Mouse (Mus musculus) spleen, adult 2 months (tissue): ENCODE measurements around the gene Sgk1. TPM values are rescaled to one million over a fixed set of nuclear protein-coding genes. Genes with fewer than 3 reads are reported as not detected.

Source experiments
- DNase-seq, 2 experiments: peaks; one replicate each; pipeline versions ENCODE4 v3.0.0 to v3.0.0-alpha.2; 2012 to 2021; ENCODE audit warnings: low spot score in 2 of 2, low read depth in 1 of 2
- H3K27ac ChIP-seq: fragments of 200-500 bp; 2 replicates; pipeline ENCODE4 v1.5.1; 2012; ENCODE audit warnings: low read length, inconsistent platforms; ENCODE audit not compliant: insufficient read depth
- H3K27me3 ChIP-seq: fragments of 200-500 bp; 2 replicates; pipeline ENCODE4 v1.6.1; 2012; ENCODE audit warnings: mild to moderate bottlenecking, moderate library complexity, low read length, inconsistent platforms; ENCODE audit not compliant: control insufficient read depth, insufficient read depth
- H3K36me3 ChIP-seq: fragments of 200-500 bp; 2 replicates; pipeline ENCODE4 v1.6.1; 2012; ENCODE audit warnings: mild to moderate bottlenecking, low read length, inconsistent platforms; ENCODE audit not compliant: control insufficient read depth, insufficient read depth
- H3K4me1 ChIP-seq: fragments of 200-500 bp; 2 replicates; pipeline ENCODE4 v1.6.1; 2011; ENCODE audit warnings: inconsistent platforms; ENCODE audit not compliant: control insufficient read depth, insufficient read depth, insufficient read length
- H3K4me3 ChIP-seq: fragments of 200-500 bp; 2 replicates; pipeline ENCODE4 v1.5.1; 2011; ENCODE audit warnings: mild to moderate bottlenecking, inconsistent platforms; ENCODE audit not compliant: insufficient read depth, insufficient read length; ENCODE audit errors: extremely low read depth
- CTCF ChIP-seq: fragments of 200-500 bp; IDR thresholded peaks from 2 replicates; pipeline ENCODE4 v1.5.1; 2011; ENCODE audit warnings: mild to moderate bottlenecking, inconsistent platforms; ENCODE audit not compliant: insufficient read depth, insufficient read length, insufficient replicate concordance; ENCODE audit errors: extremely low read depth
- POLR2A ChIP-seq: fragments of 200-500 bp; IDR thresholded peaks from 2 replicates; pipeline ENCODE4 v1.6.1; 2011; ENCODE audit warnings: low read depth, low read length, inconsistent platforms
- WGBS: fragments of 180-500 bp; shearing (Covaris S2); methylation state at CpG from one replicate; pipeline ENCODE4 v1.1.7; 2018; 5-methylcytosine and 5-hydroxymethylcytosine counted together
- polyA plus RNA-seq: library from polyadenylated mRNA; depleted of rRNA; stranded (reverse); fragments of >200 nt; gene quantifications from 2 replicates; pipeline ENCODE4 v1.2.3, GENCODE M21; 2012

The Sgk1 gene
- polyA plus RNA-seq, 1 experiment = 15.8 TPM

DNA sequence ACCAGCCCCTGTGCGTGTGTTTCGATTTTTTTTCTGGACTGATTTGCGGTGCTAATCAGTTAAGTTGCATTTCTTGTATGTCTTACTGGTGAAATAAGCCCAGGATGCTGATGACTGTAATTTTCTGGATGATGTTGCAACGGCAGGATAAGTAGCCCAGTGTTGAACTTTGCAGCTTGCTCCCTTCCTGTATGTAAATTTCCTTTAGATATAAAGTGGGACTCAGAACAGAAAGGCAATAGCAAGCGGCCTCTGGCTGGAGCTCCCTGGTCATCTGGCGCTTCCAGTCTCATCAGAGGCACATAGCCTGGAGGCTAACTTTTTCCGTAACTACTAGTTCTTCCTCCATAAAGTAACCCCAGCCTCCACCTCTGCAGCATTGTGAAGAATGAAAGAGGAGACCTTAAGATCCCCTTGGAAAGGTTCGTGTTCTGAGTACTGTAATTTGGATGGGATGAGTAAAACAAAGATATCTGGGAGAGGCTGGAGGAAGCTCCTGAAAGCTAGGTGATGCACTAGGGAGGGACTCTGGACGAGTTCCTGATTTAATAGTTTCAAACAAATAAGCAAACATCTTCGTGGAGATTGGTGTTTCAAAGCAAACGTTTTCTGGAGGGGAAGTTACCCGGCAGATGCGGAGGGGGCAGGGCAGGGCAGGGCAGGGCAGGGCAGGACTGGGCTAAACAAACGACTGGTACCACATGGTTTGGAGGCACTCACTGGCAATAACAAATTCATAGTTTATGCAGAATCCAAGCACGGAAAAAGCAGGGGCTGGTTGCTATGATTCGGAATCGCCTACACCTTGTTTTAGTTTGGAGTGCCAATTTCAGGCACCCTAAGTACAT is 110.2 kb downstream of the Sgk1 start:
- TF ChIP-seq CTCF (no peak), POLR2A (no peak)
- DNase-seq = peak in 1 of 2 experiments; percentile 72
- peaks cover 6% of the 10 kb centered on the region; the same call in 1 of the 2 replicates for H3K4me1 ChIP-seq
- peaks cover 11% of the 10 kb centered on the region for H3K36me3 ChIP-seq
- no peaks in the 10 kb centered on the region for H3K27me3 ChIP-seq
- H3K4me3 ChIP-seq = peak overlapping the region; percentile 80
- WGBS = 11% methylated on average over 17 of the region's 17 CpGs
- H3K27ac ChIP-seq = peak overlapping the region; percentile 75

DNA sequence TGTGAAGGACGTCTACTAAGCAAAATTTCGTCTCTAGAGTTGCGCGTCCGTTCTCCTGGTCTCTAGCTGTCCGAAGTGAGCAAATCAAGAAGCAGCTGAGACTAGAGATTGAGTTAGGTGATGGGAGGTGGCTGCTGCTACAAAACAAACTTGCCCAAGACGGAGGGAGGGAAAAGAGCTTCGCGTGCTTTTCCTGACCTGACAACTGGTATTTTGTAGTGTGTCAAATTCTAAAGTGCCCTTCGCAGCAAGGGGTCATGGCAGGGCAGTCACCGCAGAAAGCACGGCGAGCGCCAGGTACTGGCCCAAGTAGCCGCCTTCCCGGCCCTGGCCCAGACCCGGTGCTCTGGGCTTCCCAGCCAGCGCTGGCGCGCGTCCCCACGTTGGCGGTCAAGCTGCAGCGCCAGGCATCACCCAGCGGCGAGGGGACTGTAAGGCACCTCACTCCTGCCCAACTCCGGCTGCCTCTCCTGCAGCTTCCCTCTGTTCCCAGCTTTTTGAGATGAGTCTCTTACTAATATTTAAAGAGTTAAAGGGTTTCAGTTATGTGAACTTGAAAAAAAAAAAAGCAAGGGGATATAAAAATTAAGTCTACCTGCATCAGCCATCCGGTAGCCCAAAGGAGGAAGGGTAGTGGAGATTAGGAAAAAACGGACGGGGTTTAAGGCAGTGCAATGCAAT is 111.0 kb downstream of the Sgk1 start:
- peak in 1 of 2 experiments; percentile 75 for DNase-seq
- Histone ChIP-seq H3K4me1 (peaks cover 6% of the 10 kb centered on the region; the same call in 1 of the 2 replicates), H3K27me3 (no peaks in the 10 kb centered on the region), H3K36me3 (peaks cover 17% of the 10 kb centered on the region), H3K4me3 (peak overlapping the region; percentile 80), H3K27ac (peak overlapping the region; percentile 75)
- TF ChIP-seq CTCF (peak; percentile 79), POLR2A (no peak)
- 2% methylated on average over 30 of the region's 30 CpGs for WGBS

DNA sequence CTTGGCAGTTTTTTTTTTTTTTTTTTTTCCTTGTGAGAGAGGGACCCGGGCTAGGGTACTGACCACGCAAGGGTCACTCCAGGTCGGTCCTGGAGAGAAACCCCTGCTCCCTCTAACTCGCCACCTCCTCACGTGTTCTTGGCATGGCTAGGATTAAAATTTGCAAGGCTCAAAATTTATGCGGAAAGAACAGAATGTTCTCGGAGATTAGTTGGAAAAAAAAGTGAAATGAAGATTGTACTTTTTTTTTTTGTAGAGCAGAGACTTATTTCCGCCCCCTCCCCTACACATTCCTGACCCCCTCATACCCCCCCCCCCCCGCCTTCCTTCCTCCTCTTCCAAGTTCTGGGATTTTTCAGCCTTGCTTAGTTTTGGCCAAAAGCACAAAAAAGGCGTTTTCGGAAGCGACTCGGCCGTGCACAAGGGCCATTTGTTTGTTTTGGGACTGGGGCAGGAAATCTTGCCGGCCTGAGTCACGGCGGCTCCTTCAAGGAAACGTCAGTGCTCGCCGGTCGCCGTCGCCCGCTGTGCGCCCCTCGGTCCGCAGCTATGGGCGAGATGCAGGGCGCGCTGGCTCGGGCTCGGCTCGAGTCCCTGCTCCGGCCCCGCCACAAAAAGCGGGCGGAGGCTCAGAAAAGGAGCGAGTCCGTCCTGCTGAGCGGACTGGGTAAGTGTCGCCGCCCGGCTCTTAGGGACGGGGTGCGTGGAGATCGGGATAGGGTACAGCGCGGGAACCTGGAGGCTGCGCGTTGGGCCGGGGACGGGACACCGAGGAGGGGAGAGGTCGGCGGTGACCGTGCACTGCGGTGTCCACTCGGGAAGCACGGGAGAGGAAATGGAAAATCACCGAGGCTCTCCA is 111.8 kb downstream of the Sgk1 start:
- DNase-seq = peak in 1 of 2 experiments; percentile 61
- no peaks in the 10 kb centered on the region for H3K27me3 ChIP-seq
- H3K27ac ChIP-seq = peak overlapping the region; percentile 87
- H3K36me3 ChIP-seq = peaks cover 22% of the 10 kb centered on the region
- H3K4me3 ChIP-seq = peak overlapping the region; percentile 80
- no peak for TF ChIP-seq CTCF
- no peak for TF ChIP-seq POLR2A
- H3K4me1 ChIP-seq = peaks cover 8% of the 10 kb centered on the region; the same call in 1 of the 2 replicates
- under 1% methylated on average over 60 of the region's 60 CpGs for WGBS

DNA sequence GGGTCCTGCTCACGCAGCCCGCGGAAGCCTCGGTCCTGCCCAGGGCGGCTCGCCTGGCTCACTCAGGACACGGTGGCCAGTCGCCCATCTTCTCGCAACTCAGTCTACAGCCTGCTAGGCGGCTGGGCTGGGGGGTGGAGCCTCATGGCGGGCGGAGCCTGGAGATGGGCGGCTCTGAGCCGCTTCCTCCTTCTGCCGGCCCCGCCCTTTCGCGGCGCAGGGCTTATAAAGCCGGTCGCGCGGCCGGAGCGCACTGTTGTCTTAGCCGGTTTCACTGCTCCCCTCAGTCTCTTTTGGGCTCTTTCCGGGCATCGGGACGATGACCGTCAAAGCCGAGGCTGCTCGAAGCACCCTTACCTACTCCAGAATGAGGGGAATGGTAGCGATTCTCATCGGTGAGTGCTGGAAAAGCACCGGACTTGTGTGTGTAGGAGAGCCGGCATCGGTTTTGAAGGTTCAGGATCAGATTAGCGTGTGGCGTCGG is 112.5 kb downstream of the Sgk1 start:
- H3K4me3 ChIP-seq = peak overlapping the region; percentile 80
- TF ChIP-seq CTCF = no peak
- peak; percentile 68 for TF ChIP-seq POLR2A
- under 1% methylated on average over 40 of the region's 40 CpGs for WGBS
- no peaks in the 10 kb centered on the region for H3K27me3 ChIP-seq
- peaks cover 11% of the 10 kb centered on the region; the same call in 1 of the 2 replicates for H3K4me1 ChIP-seq
- H3K36me3 ChIP-seq = peaks cover 27% of the 10 kb centered on the region
- H3K27ac ChIP-seq = peak overlapping the region; percentile 87
- DNase-seq = peak; percentile 83 to 97

DNA sequence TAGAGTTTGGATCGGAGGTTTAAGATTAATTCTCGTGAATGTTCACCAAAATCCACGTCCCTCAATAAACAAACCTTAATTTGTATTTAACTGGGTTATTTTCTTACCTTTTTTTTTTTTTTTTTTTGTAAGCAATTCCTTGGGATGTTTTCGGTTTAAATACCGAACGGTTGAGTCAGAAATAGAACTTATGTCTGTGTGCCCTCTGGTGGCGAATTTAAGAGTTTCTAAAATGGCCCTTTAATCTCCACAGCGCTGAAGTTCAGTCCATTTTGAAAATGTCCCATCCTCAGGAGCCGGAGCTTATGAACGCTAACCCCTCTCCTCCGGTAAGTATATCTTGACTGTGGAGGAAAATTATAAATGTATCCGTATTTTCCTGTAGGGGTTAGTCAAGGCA is 113.2 kb downstream of the Sgk1 start:
- TF ChIP-seq CTCF (no peak), POLR2A (no peak)
- H3K4me3 ChIP-seq = peak overlapping the region; percentile 73
- 5% methylated on average over 12 of the region's 12 CpGs for WGBS
- peaks cover 11% of the 10 kb centered on the region; the same call in 1 of the 2 replicates for H3K4me1 ChIP-seq
- no peaks in the 10 kb centered on the region for H3K27me3 ChIP-seq
- peaks cover 27% of the 10 kb centered on the region for H3K36me3 ChIP-seq
- DNase-seq = peak; percentile 49 to 68
- no peak overlapping the region for H3K27ac ChIP-seq
